ENCODE assay signal across 8 mouse cellular contexts in genomic region chr5:142909576-142910278, GRCm38 (mm10). TPM values are rescaled to one million over a fixed set of nuclear protein-coding genes. Genes with fewer than 3 reads are reported as not detected.
DNase-seq lines count a peak whose midpoint lies in the region; ATAC-seq and TF ChIP-seq lines count a peak whose summit lies in the region.

No protein-coding gene starts in this region.

- H3K9ac ChIP-seq in heart, postnatal 0 days (replicated peaks; ENCODE audit: low read depth, low read length), result peak overlapping the region; percentile 28; the same call in 1 of the 2 replicates

- peak; percentile 69 for DNase-seq in gastrocnemius, adult 2 months
- DNase-seq in gastrocnemius, postnatal 10 days, result no peak
- DNase-seq in heart, postnatal 0 days (ENCODE audit: low spot score), result no peak
- peak; percentile 81 for DNase-seq in kidney, postnatal 14 days
- peak; percentile 58 to 64 for DNase-seq in thymus, postnatal 10 days (ENCODE audit: low spot score in 2 of 2)
- DNase-seq in layer of hippocampus, postnatal 10 days (ENCODE audit: low spot score in 2 of 2), result no peak

- H3K79me2 ChIP-seq in macrophage (ENCODE audit: inconsistent target), result peaks cover 43% of the 10 kb centered on the region

- H3K4me1 ChIP-seq in bone marrow, adult 2 months (ENCODE audit: control insufficient read depth, insufficient read depth, low read length), result peaks cover 6% of the 10 kb centered on the region; the same call in 1 of the 2 replicates
- peaks cover 35% of the 10 kb centered on the region for H3K4me1 ChIP-seq in heart, postnatal 0 days (ENCODE audit: control insufficient read depth, insufficient read depth)

- H3K4me3 ChIP-seq in gastrocnemius, adult 2 months, result peak overlapping the region; percentile 99
- peak overlapping the region; percentile 3 for H3K4me3 ChIP-seq in bone marrow, adult 2 months (replicated peaks; ENCODE audit: control insufficient read depth, low read depth, low read length)
- H3K4me3 ChIP-seq in heart, postnatal 0 days (ENCODE audit: low read depth, low read length), result no peak overlapping the region
- H3K4me3 ChIP-seq in macrophage (ENCODE audit: inconsistent target), result peak overlapping the region; percentile 63; the same call in 1 of the 2 replicates

- TF ChIP-seq CTCF in gastrocnemius, adult 2 months (IDR thresholded peaks at IDR 0.05), result peak; percentile 22; the same call in 1 of the 2 replicates
- no peak for TF ChIP-seq CTCF in bone marrow, adult 2 months (IDR thresholded peaks at IDR 0.05; ENCODE audit: control insufficient read depth, insufficient read depth, low read length)
- TF ChIP-seq CTCF in heart, postnatal 0 days (IDR thresholded peaks at IDR 0.05; ENCODE audit: low read depth), result no peak

- intact Hi-C loops in gastrocnemius, adult 2 months (cut with DNase I), result loop anchor here (2.0 to 5.0 kb wide), 2 partner anchors 19 to 87 kb away; no protein-coding TSS in a partner anchor

- H3K4me2 ChIP-seq in heart, postnatal 0 days (ENCODE audit: low read depth, low read length), result peak overlapping the region; percentile 43

- no peak for ATAC-seq in heart, postnatal 0 days (ENCODE audit: insufficient read depth, low read depth)

- peaks cover 8% of the 10 kb centered on the region for H3K36me3 ChIP-seq in heart, postnatal 0 days (replicated peaks; ENCODE audit: control insufficient read depth, insufficient read depth, low read length)
- H3K36me3 ChIP-seq in macrophage (ENCODE audit: inconsistent target), result peaks cover 7% of the 10 kb centered on the region

- H3K27ac ChIP-seq in gastrocnemius, adult 2 months, result peak overlapping the region; percentile 100
- H3K27ac ChIP-seq in bone marrow, adult 2 months (ENCODE audit: control insufficient read depth, insufficient read depth, low read depth, low read length, poor library complexity), result peak overlapping the region; percentile 98
- peak overlapping the region; percentile 100 for H3K27ac ChIP-seq in heart, postnatal 0 days (ENCODE audit: low read depth)
- H3K27ac ChIP-seq in macrophage, result peak overlapping the region; percentile 100

- TF ChIP-seq POLR2A in bone marrow, adult 2 months (IDR thresholded peaks at IDR 0.05; ENCODE audit: borderline replicate concordance, control insufficient read depth, low read depth, low read length), result no peak

- 40% methylated on average over 8 of the region's 8 CpGs for WGBS in bone marrow, adult 2 months
- 11% methylated on average over 8 of the region's 8 CpGs for WGBS in heart, postnatal 0 days
- WGBS in macrophage (ENCODE audit: missing documents), result 34% methylated on average over 8 of the region's 8 CpGs

- no peaks in the 10 kb centered on the region for H3K27me3 ChIP-seq in heart, postnatal 0 days (ENCODE audit: control insufficient read depth, insufficient read depth, low read length)

- no peaks in the 10 kb centered on the region for H3K9me3 ChIP-seq in heart, postnatal 0 days (replicated peaks; ENCODE audit: control insufficient read depth, low read length)

- TF ChIP-seq EP300 in heart, postnatal 0 days (IDR thresholded peaks at IDR 0.05; ENCODE audit: low read depth), result no peak; the same call in 1 of the 2 replicates

RNA-seq across cellular contexts. Expression of gene Actb, which starts 3.2 kb away (rescaled TPM):
- 100 to 1,000 TPM; 365 to 571 TPM for total RNA-seq in gastrocnemius, adult 2 months (2021)
- total RNA-seq in gastrocnemius, postnatal 10 days (2021), result 1,000 to 10,000 TPM; 1,451 to 1,869 TPM
- polyA plus RNA-seq in bone marrow, adult 2 months (2011; ENCODE audit: insufficient read depth, insufficient read length, low replicate concordance, missing spikeins), result 3,846 and 7,097 TPM in 2 replicates
- total RNA-seq in heart, postnatal 0 days (2014; rRNA removed; ENCODE audit: low replicate concordance), result 2,129 and 2,574 TPM in 2 replicates
- 4,473 and 4,544 TPM in 2 replicates for polyA plus RNA-seq in heart, postnatal 0 days (2015; fragmentation: Nextera tagmentation; extraction: Ambion mirVana)
- 1,000 to 10,000 TPM in 20 of 26 experiments, 100 to 1,000 TPM in 6; 611 to 2,451 (median 1,466) TPM for total RNA-seq in macrophage (2018; cell fraction: chromatin; rRNA removed)
- over 10,000 TPM in 12 of 26 experiments, 1,000 to 10,000 TPM in 14; 5,675 to 13,626 (median 9,300) TPM for total RNA-seq in macrophage (2018; cell fraction: cytosol; rRNA removed)
- over 10,000 TPM in 1 of 26 experiments, 1,000 to 10,000 TPM in 25; 1,921 to 11,492 (median 4,963) TPM for total RNA-seq in macrophage (2018; cell fraction: nucleus; rRNA removed)
- polyA plus RNA-seq in macrophage (2018), result 4,180 to 7,540 TPM (median 4,195 TPM) in 3 replicates
- 1,000 to 10,000 TPM; 4,137 to 4,167 TPM for total RNA-seq in layer of hippocampus, postnatal 10 days (2021)

RNA-seq across cellular contexts. Expression of gene Fbxl18, which starts 14.5 kb away (rescaled TPM):
- total RNA-seq in gastrocnemius, adult 2 months (2021), result 1 to 10 TPM; 5.8 to 6.2 TPM
- 1 to 10 TPM; 7.1 to 8.4 TPM for total RNA-seq in gastrocnemius, postnatal 10 days (2021)
- 4.6 and 10.8 TPM in 2 replicates for polyA plus RNA-seq in bone marrow, adult 2 months (2011; ENCODE audit: insufficient read depth, insufficient read length, low replicate concordance, missing spikeins)
- 12.5 and 17.8 TPM in 2 replicates for total RNA-seq in heart, postnatal 0 days (2014; rRNA removed; ENCODE audit: low replicate concordance)
- 6.8 and 7.3 TPM in 2 replicates for polyA plus RNA-seq in heart, postnatal 0 days (2015; fragmentation: Nextera tagmentation; extraction: Ambion mirVana)
- total RNA-seq in macrophage (2018; cell fraction: chromatin; rRNA removed), result 10 to 100 TPM in 24 of 26 experiments, 1 to 10 TPM in 2; 9.3 to 53.0 (median 32.1) TPM
- total RNA-seq in macrophage (2018; cell fraction: cytosol; rRNA removed), result 1 to 10 TPM; 2.2 to 8.0 (median 5.6) TPM
- total RNA-seq in macrophage (2018; cell fraction: nucleus; rRNA removed), result 10 to 100 TPM in 20 of 26 experiments, 1 to 10 TPM in 6; 4.3 to 34.8 (median 15.7) TPM
- polyA plus RNA-seq in macrophage (2018), result 2.5 to 5.4 TPM (median 3.5 TPM) in 3 replicates
- 10 to 100 TPM; 38.5 to 40.1 TPM for total RNA-seq in layer of hippocampus, postnatal 10 days (2021)

RNA-seq across cellular contexts. Expression of gene Fscn1, which starts 50.4 kb away (rescaled TPM):
- 1 to 10 TPM; 4.4 to 7.3 TPM for total RNA-seq in gastrocnemius, adult 2 months (2021)
- total RNA-seq in gastrocnemius, postnatal 10 days (2021), result 100 to 1,000 TPM in 1 of 2 experiments, 10 to 100 TPM in 1; 94.0 to 121 TPM
- polyA plus RNA-seq in bone marrow, adult 2 months (2011; ENCODE audit: insufficient read depth, insufficient read length, low replicate concordance, missing spikeins), result 6.4 and 15.2 TPM in 2 replicates
- total RNA-seq in heart, postnatal 0 days (2014; rRNA removed; ENCODE audit: low replicate concordance), result 101 and 104 TPM in 2 replicates
- 77.9 and 78.7 TPM in 2 replicates for polyA plus RNA-seq in heart, postnatal 0 days (2015; fragmentation: Nextera tagmentation; extraction: Ambion mirVana)
- 10 to 100 TPM in 2 of 26 experiments, 1 to 10 TPM in 12, under 1 TPM in 7, not detected in 5; 0.31 to 17.6 (median 1.7) TPM for total RNA-seq in macrophage (2018; cell fraction: chromatin; rRNA removed)
- total RNA-seq in macrophage (2018; cell fraction: cytosol; rRNA removed), result 10 to 100 TPM in 3 of 26 experiments, 1 to 10 TPM in 23; 1.1 to 31.7 (median 6.6) TPM
- total RNA-seq in macrophage (2018; cell fraction: nucleus; rRNA removed), result 10 to 100 TPM in 5 of 26 experiments, 1 to 10 TPM in 16, under 1 TPM in 5; 0.25 to 20.1 (median 3.4) TPM
- 0.81 to 1.8 TPM (median 0.94 TPM) in 3 replicates for polyA plus RNA-seq in macrophage (2018)
- 100 to 1,000 TPM; 420 to 424 TPM for total RNA-seq in layer of hippocampus, postnatal 10 days (2021)

Comparison
In these comparisons a context has a peak if more than half of its experiments do, and no peak if none do; other contexts are left out.
1. DNase-seq: peak in gastrocnemius, adult 2 months (single experiment), kidney, postnatal 14 days (single experiment) and thymus, postnatal 10 days (2 of 2); none in gastrocnemius, postnatal 10 days (single experiment), heart, postnatal 0 days (single experiment) and layer of hippocampus, postnatal 10 days (0 of 2).
2. RNA of gene Fscn1, which starts 50.4 kb away (total RNA-seq): 420 to 424 TPM in layer of hippocampus, postnatal 10 days, 94.0 to 121 TPM in gastrocnemius, postnatal 10 days and 101 to 104 TPM in heart, postnatal 0 days; 4.4 to 7.3 TPM in gastrocnemius, adult 2 months; every median in the first group is over 10 times any median in the second.
3. Peak in every context shown above with its lines, with median percentiles within 50 percentile points of each other: H3K27ac ChIP-seq.